Mouse (Mus musculus): ENCODE measurements around the gene Btbd11. TPM values are rescaled to one million over a fixed set of nuclear protein-coding genes. Genes with fewer than 3 reads are reported as not detected.

The Btbd11 gene
- polyA plus RNA-seq, 1 experiment, result 3.8 TPM

DNA sequence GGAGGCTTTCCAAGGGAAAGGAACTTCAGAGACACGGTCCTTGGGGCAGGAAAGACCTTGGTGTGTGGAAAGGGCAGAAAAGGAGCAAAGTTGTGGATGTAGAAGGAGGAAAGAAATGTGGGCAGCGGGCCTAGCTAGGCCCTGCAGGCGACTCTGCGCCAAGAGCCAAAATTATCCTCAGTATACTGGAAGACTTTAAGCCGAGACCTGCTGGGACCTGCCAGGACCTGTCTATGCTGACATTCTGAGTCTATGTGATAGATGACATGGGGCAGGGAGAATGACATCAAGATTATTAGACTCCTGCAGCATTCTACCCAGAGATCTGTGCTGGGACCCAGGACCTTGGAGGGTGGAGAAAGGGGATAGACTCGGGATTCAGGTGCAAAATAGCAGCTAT lies 234.5 kb downstream of the Btbd11 start:
- 85% methylated on average over 6 of the region's 6 CpGs for WGBS
- TF ChIP-seq POLR2A (IDR thresholded peaks at IDR 0.05; ENCODE audit: borderline replicate concordance, extremely low read depth, low read depth, low read length) (no peak), CTCF (IDR thresholded peaks at IDR 0.05; ENCODE audit: insufficient read depth, low read length) (no peak)
- Histone ChIP-seq H3K4me1 (ENCODE audit: control insufficient read depth, insufficient read depth, low read length) (0 out of 2 replicates have a peak, but pooled peaks cover 3% of the 10 kb centered on the region), H3K4me3 (replicated peaks; ENCODE audit: extremely low read depth, low read depth, low read length) (no peak overlapping the region)
- DNase-seq, result no peak

DNA sequence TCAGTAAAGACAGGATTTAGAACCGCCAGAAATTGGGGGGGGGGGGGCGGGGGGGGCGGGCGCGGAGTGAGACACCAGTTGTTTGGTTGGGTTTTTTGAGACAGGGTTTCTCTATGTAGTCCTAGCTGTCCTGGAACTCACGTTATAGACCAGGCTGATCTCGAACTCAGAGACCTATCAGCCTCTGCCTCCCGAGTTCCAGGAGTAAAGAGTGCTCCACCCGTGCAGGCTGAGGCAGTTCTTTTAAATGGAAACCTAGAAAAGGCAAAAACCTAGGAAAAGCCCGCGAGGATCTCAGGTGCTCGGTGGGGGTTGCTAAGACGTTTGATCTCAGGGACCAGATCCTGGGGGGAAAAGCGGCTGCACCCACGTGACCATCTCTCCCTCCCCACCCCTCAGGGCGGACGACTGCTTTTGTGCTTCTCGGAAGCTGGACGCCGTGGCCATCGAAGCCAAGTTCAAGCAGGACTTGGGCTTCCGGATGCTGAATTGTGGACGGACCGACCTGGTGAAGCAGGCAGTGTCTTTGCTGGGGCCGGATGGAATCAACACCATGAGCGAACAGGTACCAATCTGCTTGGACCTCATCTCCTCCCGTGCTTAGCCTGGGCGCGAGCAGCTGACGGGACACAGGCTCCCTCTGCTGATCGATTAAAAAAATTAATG lies 238.0 kb downstream of the Btbd11 start:
- Histone ChIP-seq H3K4me1 (ENCODE audit: control insufficient read depth, insufficient read depth, low read length) (0 out of 2 replicates have a peak, but pooled peaks cover 3% of the 10 kb centered on the region), H3K4me3 (replicated peaks; ENCODE audit: extremely low read depth, low read depth, low read length) (peak overlapping the region; percentile 25)
- WGBS, result 6% methylated on average over 31 of the region's 31 CpGs
- peak; percentile 60 for TF ChIP-seq CTCF (IDR thresholded peaks at IDR 0.05; ENCODE audit: insufficient read depth, low read length)
- TF ChIP-seq POLR2A (IDR thresholded peaks at IDR 0.05; ENCODE audit: borderline replicate concordance, extremely low read depth, low read depth, low read length), result no peak
- peak; percentile 19 for DNase-seq

- 60% methylated on average over 4 of the region's 4 CpGs for WGBS
These were observed 238.6 kb downstream of the Btbd11 start for GRCm38 (mm10) chr10:85625170-85625686.

GRCm38 (mm10) chr10:85632030-85632429 lies 245.4 kb downstream of the Btbd11 start:
- no peak for TF ChIP-seq POLR2A (IDR thresholded peaks at IDR 0.05; ENCODE audit: borderline replicate concordance, extremely low read depth, low read depth, low read length)
- no peak for TF ChIP-seq CTCF (IDR thresholded peaks at IDR 0.05; ENCODE audit: insufficient read depth, low read length)
- H3K4me3 ChIP-seq (replicated peaks; ENCODE audit: extremely low read depth, low read depth, low read length), result no peak overlapping the region
- DNase-seq, result no peak
- WGBS, result 70% methylated on average over 10 of the region's 10 CpGs
- H3K4me1 ChIP-seq (ENCODE audit: control insufficient read depth, insufficient read depth, low read length), result no peaks in the 10 kb centered on the region

More at GRCm38 (mm10) chr10:85625170-85625686, 238.6 kb downstream of the Btbd11 start:
- Histone ChIP-seq H3K4me1 (ENCODE audit: control insufficient read depth, insufficient read depth, low read length) (0 out of 2 replicates have a peak, but pooled peaks cover 3% of the 10 kb centered on the region), H3K4me3 (replicated peaks; ENCODE audit: extremely low read depth, low read depth, low read length) (no peak overlapping the region)
- TF ChIP-seq POLR2A (IDR thresholded peaks at IDR 0.05; ENCODE audit: borderline replicate concordance, extremely low read depth, low read depth, low read length) (no peak), CTCF (IDR thresholded peaks at IDR 0.05; ENCODE audit: insufficient read depth, low read length) (no peak)
- no peak for DNase-seq

GRCm38 (mm10) chr10:85633577-85633976 lies 247.0 kb downstream of the Btbd11 start:
- no peak for DNase-seq

GRCm38 (mm10) chr10:85637580-85637979 lies 251.0 kb downstream of the Btbd11 start:
- no peak for DNase-seq
- 34% methylated on average over 7 of the region's 7 CpGs for WGBS
- no peak for TF ChIP-seq CTCF (IDR thresholded peaks at IDR 0.05; ENCODE audit: insufficient read depth, low read length)
- no peak for TF ChIP-seq POLR2A (IDR thresholded peaks at IDR 0.05; ENCODE audit: borderline replicate concordance, extremely low read depth, low read depth, low read length)
- H3K4me3 ChIP-seq (replicated peaks; ENCODE audit: extremely low read depth, low read depth, low read length), result no peak overlapping the region
- H3K4me1 ChIP-seq (ENCODE audit: control insufficient read depth, insufficient read depth, low read length), result no peaks in the 10 kb centered on the region

More at GRCm38 (mm10) chr10:85633577-85633976, 247.0 kb downstream of the Btbd11 start:
- H3K4me3 ChIP-seq (replicated peaks; ENCODE audit: extremely low read depth, low read depth, low read length), result no peak overlapping the region
- WGBS, result 79% methylated on average over 10 of the region's 10 CpGs
- no peaks in the 10 kb centered on the region for H3K4me1 ChIP-seq (ENCODE audit: control insufficient read depth, insufficient read depth, low read length)
- no peak for TF ChIP-seq POLR2A (IDR thresholded peaks at IDR 0.05; ENCODE audit: borderline replicate concordance, extremely low read depth, low read depth, low read length)
- TF ChIP-seq CTCF (IDR thresholded peaks at IDR 0.05; ENCODE audit: insufficient read depth, low read length), result no peak

GRCm38 (mm10) chr10:85638141-85638540 lies 251.5 kb downstream of the Btbd11 start:
- WGBS, result 43% methylated on average over 5 of the region's 5 CpGs
- no peak for TF ChIP-seq CTCF (IDR thresholded peaks at IDR 0.05; ENCODE audit: insufficient read depth, low read length)
- no peak for TF ChIP-seq POLR2A (IDR thresholded peaks at IDR 0.05; ENCODE audit: borderline replicate concordance, extremely low read depth, low read depth, low read length)
- DNase-seq, result no peak
- H3K4me3 ChIP-seq (replicated peaks; ENCODE audit: extremely low read depth, low read depth, low read length), result no peak overlapping the region
- no peaks in the 10 kb centered on the region for H3K4me1 ChIP-seq (ENCODE audit: control insufficient read depth, insufficient read depth, low read length)

DNA sequence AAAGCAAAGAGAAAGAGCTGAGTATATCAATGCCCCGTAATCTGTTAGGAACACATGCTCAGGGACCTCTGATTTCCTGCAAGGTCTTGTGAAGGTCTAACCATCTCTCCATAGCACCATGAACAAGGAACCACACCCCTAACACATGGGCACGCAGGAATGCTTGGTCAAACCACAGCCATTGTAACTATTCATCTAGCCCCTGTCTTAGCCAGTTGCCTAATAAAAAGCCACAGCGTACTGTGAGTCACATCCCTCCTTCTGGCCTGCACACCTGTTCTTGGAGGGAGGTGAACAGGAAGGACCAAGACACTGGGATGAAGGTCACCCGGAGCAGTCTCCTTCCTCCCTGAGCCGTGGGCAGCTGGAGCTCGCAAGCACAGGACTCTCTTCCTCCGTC lies 253.0 kb downstream of the Btbd11 start:
- no peak for DNase-seq
- no peak for TF ChIP-seq POLR2A (IDR thresholded peaks at IDR 0.05; ENCODE audit: borderline replicate concordance, extremely low read depth, low read depth, low read length)
- no peak for TF ChIP-seq CTCF (IDR thresholded peaks at IDR 0.05; ENCODE audit: insufficient read depth, low read length)
- no peak overlapping the region for H3K4me3 ChIP-seq (replicated peaks; ENCODE audit: extremely low read depth, low read depth, low read length)
- H3K4me1 ChIP-seq (ENCODE audit: control insufficient read depth, insufficient read depth, low read length), result no peaks in the 10 kb centered on the region
- WGBS, result 82% methylated on average over 7 of the region's 7 CpGs

GRCm38 (mm10) chr10:85640408-85640807 lies 253.8 kb downstream of the Btbd11 start:
- Histone ChIP-seq H3K4me3 (replicated peaks; ENCODE audit: extremely low read depth, low read depth, low read length) (no peak overlapping the region), H3K4me1 (ENCODE audit: control insufficient read depth, insufficient read depth, low read length) (no peaks in the 10 kb centered on the region)
- 64% methylated on average over 8 of the region's 8 CpGs for WGBS
- no peak for DNase-seq
- TF ChIP-seq CTCF (IDR thresholded peaks at IDR 0.05; ENCODE audit: insufficient read depth, low read length) (no peak), POLR2A (IDR thresholded peaks at IDR 0.05; ENCODE audit: borderline replicate concordance, extremely low read depth, low read depth, low read length) (no peak)

DNA sequence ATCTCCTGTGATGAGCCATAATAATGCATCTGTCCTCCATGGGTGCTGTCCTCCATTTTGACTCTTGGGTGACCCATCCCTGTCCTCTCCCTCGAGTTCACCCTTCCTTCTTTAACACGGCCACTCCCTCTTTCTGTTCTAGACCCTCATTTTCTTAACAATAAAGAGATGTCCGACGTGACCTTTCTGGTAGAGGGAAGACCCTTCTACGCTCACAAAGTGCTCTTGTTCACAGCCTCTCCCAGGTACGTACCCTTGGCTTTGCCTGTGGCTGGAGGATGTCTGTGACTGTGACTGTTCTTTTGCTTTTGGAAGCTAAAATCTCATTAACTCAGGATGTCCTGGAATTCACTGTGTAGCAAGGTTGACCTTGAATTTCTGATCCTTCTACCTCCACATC lies 258.7 kb downstream of the Btbd11 start:
- TF ChIP-seq CTCF (IDR thresholded peaks at IDR 0.05; ENCODE audit: insufficient read depth, low read length), result no peak
- no peak for TF ChIP-seq POLR2A (IDR thresholded peaks at IDR 0.05; ENCODE audit: borderline replicate concordance, extremely low read depth, low read depth, low read length)
- WGBS, result 79% methylated on average over 6 of the region's 6 CpGs
- Histone ChIP-seq H3K4me1 (ENCODE audit: control insufficient read depth, insufficient read depth, low read length) (no peaks in the 10 kb centered on the region), H3K4me3 (replicated peaks; ENCODE audit: extremely low read depth, low read depth, low read length) (no peak overlapping the region)
- no peak for DNase-seq
